Mouse (Mus musculus) heart, embryonic 15.5 days (tissue): ENCODE data around the gene Prpf8. TPM values are rescaled to one million over a fixed set of nuclear protein-coding genes. Genes with fewer than 3 reads are reported as not detected.
"Not testable (repeated sequence)": the region's sequence is repeated elsewhere in the genome, so short reads cannot be mapped to it uniquely, and the experiment has no call there.

ENCODE experiments used
- ATAC-seq: fragments of 200-750 bp; cut with Nextera tagmentation; replicated peaks from 2 replicates; pipeline ENCODE4 v1.8.0; 2017; ENCODE audit warnings: low read depth, moderate TSS enrichment; ENCODE audit not compliant: insufficient number of reproducible peaks, insufficient read depth, low FRiP score
- H3K27ac ChIP-seq: fragments of 300-500 bp; sonication (generic); 2 replicates; pipeline ENCODE4 v1.5.1; 2015; ENCODE audit warnings: mild to moderate bottlenecking, inconsistent platforms
- H3K27me3 ChIP-seq: fragments of 300-500 bp; sonication (generic); 2 replicates; pipeline ENCODE4 v1.6.1; 2015; ENCODE audit warnings: inconsistent platforms
- H3K36me3 ChIP-seq: fragments of 300-500 bp; sonication (generic); 2 replicates; pipeline ENCODE4 v1.6.1; 2015; ENCODE audit warnings: mild to moderate bottlenecking, inconsistent platforms
- H3K4me1 ChIP-seq: fragments of 300-500 bp; sonication (generic); replicated peaks from 2 replicates; pipeline ENCODE4 v1.6.1; 2015; ENCODE audit warnings: inconsistent platforms
- H3K4me2 ChIP-seq: fragments of 300-500 bp; sonication (generic); 2 replicates; pipeline ENCODE4 v1.6.1; 2015; ENCODE audit warnings: inconsistent platforms, mild to moderate bottlenecking, moderate library complexity
- H3K4me3 ChIP-seq: fragments of 300-500 bp; sonication (generic); 2 replicates; pipeline ENCODE4 v1.5.1; 2015; ENCODE audit warnings: mild to moderate bottlenecking, inconsistent platforms
- H3K9ac ChIP-seq: fragments of 300-500 bp; sonication (generic); 2 replicates; pipeline ENCODE4 v1.6.1; 2015; ENCODE audit warnings: mild to moderate bottlenecking, inconsistent platforms
- H3K9me3 ChIP-seq: fragments of 300-500 bp; sonication (generic); replicated peaks from 2 replicates; pipeline ENCODE4 v1.6.1; 2016; ENCODE audit warnings: inconsistent platforms
- WGBS: fragments of 180-500 bp; shearing (Covaris S2); methylation state at CpG from one replicate; pipeline ENCODE4 v1.1.7; 2015; ENCODE audit warnings: mixed read lengths; 5-methylcytosine and 5-hydroxymethylcytosine counted together
- microRNA counts: library from miRNA; unstranded; fragments of <30 nt; microRNA quantifications from one replicate; lab custom pipeline; 2016
- microRNA-seq: library from miRNA; unstranded; fragments of <30 nt; microRNA quantifications from one replicate; pipeline ENCODE4, GENCODE M21; 2016
- polyA plus RNA-seq: library from polyadenylated mRNA; unstranded; fragments of >200 nt; fragmentation: Nextera tagmentation; extraction: Ambion mirVana; gene quantifications from 2 replicates; pipeline ENCODE4 v1.2.1, GENCODE M21; 2015

Gene Prpf8
- polyA plus RNA-seq, 1 experiment from 2014 or later, result 24.8 TPM

- Histone ChIP-seq H3K36me3 (no peaks in the 10 kb centered on the region), H3K4me1 (peaks cover 39% of the 10 kb centered on the region), H3K9me3 (no peaks in the 10 kb centered on the region), H3K27me3 (no peaks in the 10 kb centered on the region), H3K9ac (no peak overlapping the region), H3K27ac (no peak overlapping the region), H3K4me3 (no peak overlapping the region), H3K4me2 (no peak overlapping the region)
- 24% methylated on average over 5 of the region's 5 CpGs for WGBS
- no peak for ATAC-seq
These were observed 63.1 kb downstream of the Prpf8 start for GRCm38 (mm10) chr11:75549658-75550111.

GRCm38 (mm10) chr11:75550200-75550946, 63.8 kb downstream of the Prpf8 start:
- ATAC-seq, result no peak
- no peak overlapping the region for H3K9ac ChIP-seq
- H3K4me2 ChIP-seq, result no peak overlapping the region
- no peak overlapping the region for H3K4me3 ChIP-seq
- H3K4me1 ChIP-seq, result peaks cover 39% of the 10 kb centered on the region
- 75% methylated on average over 12 of the region's 12 CpGs for WGBS
- H3K27ac ChIP-seq, result no peak overlapping the region
- no peaks in the 10 kb centered on the region for H3K27me3 ChIP-seq
- H3K9me3 ChIP-seq, result no peaks in the 10 kb centered on the region
- H3K36me3 ChIP-seq, result no peaks in the 10 kb centered on the region

GRCm38 (mm10) chr11:75551321-75551720, 64.7 kb downstream of the Prpf8 start:
- no peak for ATAC-seq
- H3K27ac ChIP-seq, result no peak overlapping the region
- H3K4me1 ChIP-seq, result peaks cover 35% of the 10 kb centered on the region
- H3K27me3 ChIP-seq, result no peaks in the 10 kb centered on the region
- no peak overlapping the region for H3K9ac ChIP-seq
- H3K9me3 ChIP-seq, result no peaks in the 10 kb centered on the region
- no peak overlapping the region for H3K4me3 ChIP-seq
- no peaks in the 10 kb centered on the region for H3K36me3 ChIP-seq
- WGBS, result 88% methylated on average over 5 of the region's 5 CpGs
- H3K4me2 ChIP-seq, result no peak overlapping the region

GRCm38 (mm10) chr11:75551961-75552441, 65.4 kb downstream of the Prpf8 start:
- peak overlapping the region; percentile 63 for H3K27ac ChIP-seq
- no peak overlapping the region for H3K9ac ChIP-seq

GRCm38 (mm10) chr11:75552906-75553482, 66.4 kb downstream of the Prpf8 start:
- no peak for ATAC-seq
- H3K27me3 ChIP-seq, result no peaks in the 10 kb centered on the region
- H3K4me2 ChIP-seq, result no peak overlapping the region
- H3K4me1 ChIP-seq, result peaks cover 35% of the 10 kb centered on the region
- no peak overlapping the region for H3K4me3 ChIP-seq
- H3K36me3 ChIP-seq, result no peaks in the 10 kb centered on the region
- H3K9me3 ChIP-seq, result no peaks in the 10 kb centered on the region
- H3K27ac ChIP-seq, result peak overlapping the region; percentile 63; the same call in 1 of the 2 replicates
- 39% methylated on average over 7 of the region's 7 CpGs for WGBS
- no peak overlapping the region for H3K9ac ChIP-seq

More at GRCm38 (mm10) chr11:75551961-75552441, 65.4 kb downstream of the Prpf8 start:
- H3K4me2 ChIP-seq, result no peak overlapping the region
- H3K9me3 ChIP-seq, result no peaks in the 10 kb centered on the region
- 36% methylated on average over 9 of the region's 9 CpGs for WGBS
- no peaks in the 10 kb centered on the region for H3K36me3 ChIP-seq
- ATAC-seq, result peak; percentile 54; the same call in 1 of the 2 replicates
- H3K4me1 ChIP-seq, result peaks cover 35% of the 10 kb centered on the region
- no peaks in the 10 kb centered on the region for H3K27me3 ChIP-seq
- H3K4me3 ChIP-seq, result no peak overlapping the region

- peaks cover 17% of the 10 kb centered on the region for H3K4me1 ChIP-seq
- ATAC-seq, result not testable (repeated sequence)
- WGBS, result 90% methylated on average over 6 of the region's 6 CpGs
These were observed 69.4 kb downstream of the Prpf8 start for GRCm38 (mm10) chr11:75556006-75556405.

GRCm38 (mm10) chr11:75557142-75557541, 70.5 kb downstream of the Prpf8 start:
- no peaks in the 10 kb centered on the region for H3K36me3 ChIP-seq
- no peak overlapping the region for H3K4me3 ChIP-seq
- H3K27me3 ChIP-seq, result 0 out of 2 replicates have a peak, but pooled peaks cover 3% of the 10 kb centered on the region
- no peaks in the 10 kb centered on the region for H3K9me3 ChIP-seq
- H3K27ac ChIP-seq, result no peak overlapping the region
- ATAC-seq, result no peak
- no peak overlapping the region for H3K9ac ChIP-seq
- 81% methylated on average over 6 of the region's 6 CpGs for WGBS
- no peak overlapping the region for H3K4me2 ChIP-seq
- peaks cover 13% of the 10 kb centered on the region for H3K4me1 ChIP-seq

More at GRCm38 (mm10) chr11:75556006-75556405, 69.4 kb downstream of the Prpf8 start:
- H3K4me3 ChIP-seq, H3K27ac ChIP-seq, H3K9me3 ChIP-seq, H3K36me3 ChIP-seq, H3K9ac ChIP-seq, H3K27me3 ChIP-seq, H3K4me2 ChIP-seq: not testable (repeated sequence)

GRCm38 (mm10) chr11:75558101-75558500, 71.5 kb downstream of the Prpf8 start:
- Histone ChIP-seq H3K9ac (no peak overlapping the region), H3K36me3 (no peaks in the 10 kb centered on the region), H3K27me3 (0 out of 2 replicates have a peak, but pooled peaks cover 3% of the 10 kb centered on the region), H3K4me3 (no peak overlapping the region), H3K9me3 (no peaks in the 10 kb centered on the region), H3K4me1 (peaks cover 11% of the 10 kb centered on the region), H3K27ac (no peak overlapping the region), H3K4me2 (no peak overlapping the region)
- 74% methylated on average over 1 of the region's 1 CpGs for WGBS
- no peak for ATAC-seq

MicroRNAs encoded within 50 kb of the gene (microRNA counts, 519-probe panel; counts per million panel counts)
- microRNA mmu-miR-22 (lab: Ali Mortazavi, UCI), result 4,331 counts per million, percentile 94 among the panel's probes with 10 or more counts

Small RNAs within 50 kb of the gene (microRNA-seq; reads per million reads assigned to microRNA genes)
- gene Mir22, result 9,834 reads per million, percentile 95 among the genes with 10 or more reads in this experiment
- gene Mir3971, result not detected

Other genes starting within 250 kb of the Prpf8 start
- gene Rpa1, start 138.5 kb upstream of the Prpf8 start, polyA plus RNA-seq, result 83.6 and 86.2 TPM in 2 replicates
- gene Smyd4, start 138.4 kb upstream of the Prpf8 start, polyA plus RNA-seq, result 12.3 and 13.4 TPM in 2 replicates
- 34.7 and 54.2 TPM in 2 replicates for gene Serpinf1, start 64.1 kb upstream of the Prpf8 start, polyA plus RNA-seq
- gene Serpinf2, start 47.2 kb upstream of the Prpf8 start, polyA plus RNA-seq, result 0.35 and 4.3 TPM in 2 replicates
- 3.1 and 4.5 TPM in 2 replicates for gene Wdr81, start 32.1 kb upstream of the Prpf8 start, polyA plus RNA-seq
- 7.9 and 13.4 TPM in 2 replicates for gene Tlcd2, start 25.1 kb upstream of the Prpf8 start, polyA plus RNA-seq
- gene Rilp, start 23.3 kb downstream of the Prpf8 start, polyA plus RNA-seq, result 7.7 and 9.2 TPM in 2 replicates
- 10.4 and 13.0 TPM in 2 replicates for gene Scarf1, start 26.7 kb downstream of the Prpf8 start, polyA plus RNA-seq
- gene Slc43a2, start 44.9 kb downstream of the Prpf8 start, polyA plus RNA-seq, result 2.6 and 5.1 TPM in 2 replicates
- 63.4 and 75.2 TPM in 2 replicates for gene Pitpna, start 101.3 kb downstream of the Prpf8 start, polyA plus RNA-seq
- 19.6 and 28.8 TPM in 2 replicates for gene Inpp5k, start 144.2 kb downstream of the Prpf8 start, polyA plus RNA-seq
- gene Myo1c, start 163.7 kb downstream of the Prpf8 start, polyA plus RNA-seq, result 62.1 and 79.0 TPM in 2 replicates
- 82.3 and 95.8 TPM in 2 replicates for gene Crk, start 192.4 kb downstream of the Prpf8 start, polyA plus RNA-seq
- gene Ywhae, start 246.1 kb downstream of the Prpf8 start, polyA plus RNA-seq, result 611 and 667 TPM in 2 replicates